Mouse (Mus musculus) Muller cell, postnatal 12 days (primary cell): ENCODE data around the gene Irx4.
A peak's percentile ranks its signal among the peaks of the same experiment; 100 is the strongest.

Source experiments
- DNase-seq: peaks from one replicate; pipeline ENCODE4 v3.0.0-alpha.2; 2015; ENCODE audit errors: inconsistent ontology term

Gene Irx4

GRCm38 (mm10) chr13:73269891-73270290, 9.6 kb downstream of the Irx4 start:
- no peak for DNase-seq

GRCm38 (mm10) chr13:73270451-73271081, 10.3 kb downstream of the Irx4 start:
- peak; percentile 14 for DNase-seq

- DNase-seq = peak; percentile 7
Measured at GRCm38 (mm10) chr13:73271336-73272242, 11.3 kb downstream of the Irx4 start.

GRCm38 (mm10) chr13:73272794-73273282, 12.6 kb downstream of the Irx4 start:
- DNase-seq = no peak

GRCm38 (mm10) chr13:73273536-73273935, 13.3 kb downstream of the Irx4 start:
- no peak for DNase-seq

GRCm38 (mm10) chr13:73277361-73277760, 17.1 kb downstream of the Irx4 start:
- no peak for DNase-seq

- no peak for DNase-seq
Measured at GRCm38 (mm10) chr13:73277797-73278196, 17.5 kb downstream of the Irx4 start.

GRCm38 (mm10) chr13:73279196-73279595, 18.9 kb downstream of the Irx4 start:
- DNase-seq = no peak

- no peak for DNase-seq
Measured at GRCm38 (mm10) chr13:73282407-73282806, 22.1 kb downstream of the Irx4 start.

GRCm38 (mm10) chr13:73283534-73283933, 23.3 kb downstream of the Irx4 start:
- DNase-seq = no peak

GRCm38 (mm10) chr13:73290206-73290605, 29.9 kb downstream of the Irx4 start:
- DNase-seq = no peak

- DNase-seq = no peak
Measured at GRCm38 (mm10) chr13:73291102-73291501, 30.8 kb downstream of the Irx4 start.

- DNase-seq = no peak
Measured at GRCm38 (mm10) chr13:73298717-73299116, 38.4 kb downstream of the Irx4 start.

- DNase-seq = no peak
Measured at GRCm38 (mm10) chr13:73299322-73299721, 39.0 kb downstream of the Irx4 start.

- no peak for DNase-seq
Measured at GRCm38 (mm10) chr13:73304729-73305128, 44.5 kb downstream of the Irx4 start.

- DNase-seq = no peak
Measured at GRCm38 (mm10) chr13:73305398-73306084, 45.3 kb downstream of the Irx4 start.

GRCm38 (mm10) chr13:73306085-73306410, 45.8 kb downstream of the Irx4 start:
- no peak for DNase-seq

GRCm38 (mm10) chr13:73306430-73306829, 46.2 kb downstream of the Irx4 start:
- no peak for DNase-seq

- peak; percentile 38 for DNase-seq
Measured at GRCm38 (mm10) chr13:73310183-73310929, 50.1 kb downstream of the Irx4 start.
